Mouse (Mus musculus): ENCODE data around the gene Fbxl8. TPM values are rescaled to one million over a fixed set of nuclear protein-coding genes. Genes with fewer than 3 reads are reported as not detected.
A peak's percentile ranks its signal among the peaks of the same experiment; 100 is the strongest.
"Not testable (repeated sequence)": the region's sequence is repeated elsewhere in the genome, so short reads cannot be mapped to it uniquely, and the experiment has no call there.

The Fbxl8 gene
- total and polyA plus RNA-seq, 2 experiments from 2014 or later: 0.85 to 1.4 TPM

DNA sequence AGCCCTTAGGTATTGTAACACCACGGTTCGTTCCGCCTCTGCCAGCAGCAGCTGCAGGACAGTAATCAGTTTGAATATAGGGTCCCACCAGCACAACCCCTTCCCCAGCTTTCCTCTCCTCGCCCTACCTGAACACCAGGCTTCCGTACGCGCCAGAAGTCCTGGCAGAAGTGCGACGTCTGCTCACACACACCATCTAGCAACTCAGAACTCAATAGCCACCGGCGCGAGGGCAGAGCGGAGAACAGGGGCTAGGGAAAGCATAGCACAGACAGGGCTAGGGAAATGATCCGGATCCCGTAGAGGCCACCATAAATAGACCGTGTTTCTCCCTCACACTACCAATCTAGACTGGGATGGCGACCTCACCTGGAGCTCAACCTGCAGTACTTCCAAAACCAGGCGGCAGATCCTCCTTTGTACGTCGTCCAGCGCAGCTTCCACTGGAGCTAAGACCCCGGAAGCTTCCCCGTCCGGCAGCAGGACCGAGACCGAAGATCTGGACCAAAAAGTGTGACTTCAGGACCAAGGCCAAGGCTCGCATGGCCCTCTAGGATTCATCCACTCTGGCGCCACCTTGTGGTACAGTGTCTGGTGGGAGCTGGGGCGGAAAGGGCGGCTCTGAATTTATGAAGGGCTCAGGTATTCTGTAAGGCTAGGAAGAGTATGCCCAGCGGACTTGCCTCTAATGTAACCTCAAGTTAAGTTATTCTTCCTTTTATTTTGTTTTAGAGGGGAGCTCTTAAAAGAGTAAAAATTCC lies 26.3 kb downstream of the Fbxl8 start:
- peak; percentile 89 for TF ChIP-seq CTCF (IDR thresholded peaks at IDR 0.05; ENCODE audit: low read depth)
- peak overlapping the region; percentile 62 for H3K4me3 ChIP-seq (ENCODE audit: low read depth, low read length)
- ATAC-seq (no peak), DNase-seq (peak; percentile 82)
- H3K9ac ChIP-seq: peak overlapping the region; percentile 83; the same call in 1 of the 2 replicates
- H3K4me1 ChIP-seq (ENCODE audit: insufficient read depth): peaks cover 29% of the 10 kb centered on the region
- H3K36me3 ChIP-seq (ENCODE audit: insufficient read depth): no peaks in the 10 kb centered on the region
- H3K27ac ChIP-seq (ENCODE audit: low read depth, low read length): no peak overlapping the region
- H3K27me3 ChIP-seq (ENCODE audit: insufficient read depth, low read length): no peaks in the 10 kb centered on the region
- H3K9me3 ChIP-seq (ENCODE audit: low read length): no peaks in the 10 kb centered on the region
- H3K4me2 ChIP-seq (ENCODE audit: low read depth): peak overlapping the region; percentile 69
- 7% methylated on average over 31 of the region's 31 CpGs for WGBS

DNA sequence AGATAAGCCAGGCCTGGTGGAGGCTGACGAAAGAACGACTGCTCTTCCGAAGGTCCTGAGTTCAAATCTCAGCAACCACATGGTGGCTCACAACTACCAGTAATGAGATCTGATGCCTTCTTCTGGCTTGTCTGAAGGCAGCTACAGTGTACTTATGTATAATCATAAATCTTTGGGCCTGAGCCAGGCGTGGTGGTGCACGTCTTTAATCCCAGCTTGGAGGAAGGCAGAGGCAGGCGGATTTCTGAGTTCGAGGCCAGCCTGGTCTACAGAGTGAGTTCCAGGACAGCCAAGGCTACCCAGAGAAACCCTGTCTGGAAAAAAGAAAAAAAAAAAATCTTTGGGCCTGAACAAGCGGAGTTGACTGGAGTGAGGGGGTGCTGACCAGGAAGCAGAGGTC lies 26.9 kb downstream of the Fbxl8 start:
- not testable (repeated sequence) for H3K27ac ChIP-seq (ENCODE audit: low read depth, low read length); H3K4me3 ChIP-seq (ENCODE audit: low read depth, low read length); H3K27me3 ChIP-seq (ENCODE audit: insufficient read depth, low read length); H3K4me2 ChIP-seq (ENCODE audit: low read depth); H3K36me3 ChIP-seq (ENCODE audit: insufficient read depth); DNase-seq; H3K9me3 ChIP-seq (ENCODE audit: low read length); H3K9ac ChIP-seq; ATAC-seq
- 89% methylated on average over 8 of the region's 8 CpGs for WGBS
- H3K4me1 ChIP-seq (ENCODE audit: insufficient read depth): peaks cover 26% of the 10 kb centered on the region

DNA sequence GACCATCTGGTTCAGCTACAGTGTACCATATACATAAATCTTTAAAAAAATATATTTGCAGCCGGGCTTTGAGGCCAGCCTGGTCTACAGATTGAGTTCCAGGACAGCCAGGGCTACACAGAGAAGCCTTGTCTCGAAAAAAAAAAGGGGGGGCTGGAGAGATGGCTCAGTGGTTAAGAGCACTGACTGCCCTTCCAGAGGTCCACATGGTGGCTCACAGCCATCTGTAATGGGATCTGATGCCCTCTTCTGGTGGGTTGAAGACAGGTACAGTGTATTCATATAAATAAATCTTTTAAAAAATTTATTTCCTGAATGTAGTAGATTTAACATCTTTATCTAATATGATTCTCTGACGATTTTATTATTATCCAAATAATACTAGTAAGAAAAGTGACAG lies 27.4 kb downstream of the Fbxl8 start:
- H3K4me1 ChIP-seq (ENCODE audit: insufficient read depth): peaks cover 21% of the 10 kb centered on the region
- not testable (repeated sequence) for DNase-seq

DNA sequence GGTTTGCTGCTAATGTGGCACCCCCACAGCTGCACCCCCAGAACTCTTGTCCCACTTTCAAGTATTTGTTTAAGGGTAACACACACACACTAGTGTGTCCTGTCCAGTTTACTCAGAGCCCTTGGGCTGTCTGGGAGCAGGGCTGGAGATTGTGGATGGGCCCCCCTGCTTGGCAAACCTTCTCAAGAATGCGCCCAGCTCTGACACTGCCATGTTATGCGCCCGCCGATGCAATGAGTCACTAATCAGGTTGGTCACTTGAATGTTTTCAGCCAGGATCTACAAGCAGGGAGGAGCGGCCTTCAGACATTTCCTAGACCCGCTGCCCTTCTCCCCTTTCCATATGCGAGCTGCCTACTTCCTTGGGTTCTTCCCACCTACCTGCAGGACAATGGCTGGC lies 28.0 kb downstream of the Fbxl8 start:
- DNase-seq (no peak), ATAC-seq (no peak)
- Histone ChIP-seq H3K27me3 (ENCODE audit: insufficient read depth, low read length) (no peaks in the 10 kb centered on the region), H3K36me3 (ENCODE audit: insufficient read depth) (no peaks in the 10 kb centered on the region), H3K4me2 (ENCODE audit: low read depth) (no peak overlapping the region), H3K9ac (no peak overlapping the region), H3K27ac (ENCODE audit: low read depth, low read length) (no peak overlapping the region), H3K4me3 (ENCODE audit: low read depth, low read length) (no peak overlapping the region), H3K4me1 (ENCODE audit: insufficient read depth) (peaks cover 17% of the 10 kb centered on the region), H3K9me3 (ENCODE audit: low read length) (no peaks in the 10 kb centered on the region)
- no peak for TF ChIP-seq CTCF (IDR thresholded peaks at IDR 0.05; ENCODE audit: low read depth)
- 87% methylated on average over 7 of the region's 7 CpGs for WGBS

More for the DNA sequence above, 27.4 kb downstream of the Fbxl8 start:
- not testable (repeated sequence) for H3K27me3 ChIP-seq (ENCODE audit: insufficient read depth, low read length); H3K4me3 ChIP-seq (ENCODE audit: low read depth, low read length); H3K36me3 ChIP-seq (ENCODE audit: insufficient read depth); H3K4me2 ChIP-seq (ENCODE audit: low read depth); H3K9me3 ChIP-seq (ENCODE audit: low read length); H3K27ac ChIP-seq (ENCODE audit: low read depth, low read length); H3K9ac ChIP-seq; ATAC-seq
- WGBS: 70% methylated on average over 3 of the region's 3 CpGs

DNA sequence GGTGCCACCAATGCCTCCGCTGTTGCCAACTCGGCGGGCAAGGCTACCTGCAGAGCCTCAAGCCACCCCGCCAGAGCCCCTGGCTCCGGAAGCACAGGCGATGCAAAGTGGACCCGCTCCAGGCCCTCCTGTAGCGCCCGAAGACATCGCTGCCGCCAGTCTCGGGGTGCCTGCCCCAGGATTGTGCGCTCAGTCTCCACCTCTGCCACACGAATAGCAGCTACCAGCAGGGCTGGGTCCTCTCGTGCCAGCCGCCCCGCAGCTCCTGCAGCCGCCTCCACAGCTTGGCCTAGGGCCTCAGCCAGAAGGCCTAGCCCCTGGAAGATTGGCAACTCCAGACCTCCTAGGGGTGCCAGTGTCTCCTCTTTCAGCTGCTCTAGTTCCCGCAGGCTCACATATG lies 29.0 kb downstream of the Fbxl8 start:
- Histone ChIP-seq H3K9ac (no peak overlapping the region), H3K4me3 (ENCODE audit: low read depth, low read length) (no peak overlapping the region), H3K27ac (ENCODE audit: low read depth, low read length) (no peak overlapping the region), H3K4me1 (ENCODE audit: insufficient read depth) (peaks cover 16% of the 10 kb centered on the region), H3K27me3 (ENCODE audit: insufficient read depth, low read length) (no peaks in the 10 kb centered on the region), H3K4me2 (ENCODE audit: low read depth) (no peak overlapping the region), H3K9me3 (ENCODE audit: low read length) (no peaks in the 10 kb centered on the region), H3K36me3 (ENCODE audit: insufficient read depth) (no peaks in the 10 kb centered on the region)
- no peak for TF ChIP-seq CTCF (IDR thresholded peaks at IDR 0.05; ENCODE audit: low read depth)
- WGBS: 74% methylated on average over 19 of the region's 19 CpGs
- DNase-seq (no peak), ATAC-seq (no peak)

DNA sequence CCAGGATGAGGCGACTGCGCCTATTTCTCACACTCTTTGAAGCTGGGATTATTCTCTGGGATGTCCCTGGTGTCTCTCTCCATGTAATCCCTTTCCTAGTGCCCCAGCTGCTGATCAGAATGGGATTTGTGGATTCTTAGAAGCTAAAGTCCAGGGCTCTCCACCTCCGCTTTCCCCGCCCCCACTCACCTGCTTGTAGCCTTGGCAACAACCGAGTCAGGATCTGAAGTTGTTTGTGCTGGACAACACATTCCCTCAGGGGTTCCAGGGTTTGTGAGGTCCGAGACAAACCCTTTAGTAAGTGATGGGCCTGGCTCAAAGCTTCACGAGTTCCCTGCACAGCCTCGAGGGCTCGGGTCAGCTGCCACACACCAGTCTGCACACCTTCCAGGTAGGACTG lies 30.3 kb downstream of the Fbxl8 start:
- no peak overlapping the region for H3K27ac ChIP-seq (ENCODE audit: low read depth, low read length)
- H3K4me2 ChIP-seq (ENCODE audit: low read depth): no peak overlapping the region
- 61% methylated on average over 9 of the region's 9 CpGs for WGBS
- ATAC-seq (no peak), DNase-seq (no peak)
- no peaks in the 10 kb centered on the region for H3K9me3 ChIP-seq (ENCODE audit: low read length)
- H3K9ac ChIP-seq: no peak overlapping the region
- H3K4me1 ChIP-seq (ENCODE audit: insufficient read depth): peaks cover 22% of the 10 kb centered on the region
- no peaks in the 10 kb centered on the region for H3K27me3 ChIP-seq (ENCODE audit: insufficient read depth, low read length)
- no peak for TF ChIP-seq CTCF (IDR thresholded peaks at IDR 0.05; ENCODE audit: low read depth)
- no peak overlapping the region for H3K4me3 ChIP-seq (ENCODE audit: low read depth, low read length)
- peaks cover under 1% of the 10 kb centered on the region for H3K36me3 ChIP-seq (ENCODE audit: insufficient read depth)

DNA sequence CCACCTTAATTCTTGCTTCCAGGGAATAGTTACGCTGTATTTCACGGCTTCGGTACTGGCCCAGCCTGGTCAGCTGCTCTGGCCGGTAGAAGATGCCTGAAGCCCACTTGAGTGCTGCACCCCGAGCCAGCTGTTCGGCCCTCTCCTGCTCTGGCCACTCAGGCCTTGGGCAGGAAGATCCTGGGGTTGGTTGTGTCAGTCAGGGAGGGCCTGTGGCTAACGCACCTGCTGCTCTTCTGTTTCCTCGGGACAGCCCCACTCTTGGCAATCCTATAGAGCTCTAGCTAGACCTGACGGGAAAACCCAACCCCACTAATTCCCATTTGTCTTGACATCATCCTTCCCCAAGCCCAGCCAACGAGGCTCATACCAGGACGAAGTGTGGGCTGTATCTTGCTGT lies 30.8 kb downstream of the Fbxl8 start:
- no peak for TF ChIP-seq CTCF (IDR thresholded peaks at IDR 0.05; ENCODE audit: low read depth)
- Histone ChIP-seq H3K9ac (no peak overlapping the region), H3K4me1 (ENCODE audit: insufficient read depth) (peaks cover 19% of the 10 kb centered on the region), H3K27ac (ENCODE audit: low read depth, low read length) (no peak overlapping the region), H3K36me3 (ENCODE audit: insufficient read depth) (peaks cover 5% of the 10 kb centered on the region), H3K4me3 (ENCODE audit: low read depth, low read length) (no peak overlapping the region), H3K9me3 (ENCODE audit: low read length) (no peaks in the 10 kb centered on the region), H3K27me3 (ENCODE audit: insufficient read depth, low read length) (no peaks in the 10 kb centered on the region), H3K4me2 (ENCODE audit: low read depth) (no peak overlapping the region)
- 72% methylated on average over 11 of the region's 11 CpGs for WGBS
- ATAC-seq: no peak
- DNase-seq: no peak
